Mouse (Mus musculus) frontal cortex, postnatal 36 days (tissue): ENCODE data around the gene Urah.

ENCODE experiments used
- DNase-seq, 2 experiments: peaks; one replicate each; pipeline ENCODE4 v3.0.0; 2022; ENCODE audit warnings: low spot score in 2 of 2

Gene Urah

GRCm38 (mm10) chr7:140840750-140841735 is 6.2 kb downstream of the Urah start:
- DNase-seq: no peak

GRCm38 (mm10) chr7:140843806-140844205 is 9.0 kb downstream of the Urah start:
- DNase-seq: no peak

- DNase-seq: peak; percentile 91 to 92
Observed at GRCm38 (mm10) chr7:140844905-140845665, 10.3 kb downstream of the Urah start, which contains the start of gene Scgb1c1. Gene Scgb1c1, plus strand, starts transcription at chr7:140845547.

- DNase-seq: no peak
Observed at GRCm38 (mm10) chr7:140845683-140846082, 10.9 kb downstream of the Urah start.

GRCm38 (mm10) chr7:140846676-140847075 is 11.9 kb downstream of the Urah start:
- no peak for DNase-seq

- DNase-seq: no peak
Observed at GRCm38 (mm10) chr7:140847755-140848580, 13.2 kb downstream of the Urah start, which contains the start of gene Odf3. Gene Odf3, plus strand, starts transcription at chr7:140847805.

GRCm38 (mm10) chr7:140848591-140848990 is 13.8 kb downstream of the Urah start:
- no peak for DNase-seq

- DNase-seq: no peak
Observed at GRCm38 (mm10) chr7:140851916-140852315, 17.1 kb downstream of the Urah start.

GRCm38 (mm10) chr7:140853386-140853785 is 18.6 kb downstream of the Urah start:
- DNase-seq: no peak

GRCm38 (mm10) chr7:140854483-140854882 is 19.7 kb downstream of the Urah start:
- DNase-seq: no peak

GRCm38 (mm10) chr7:140855181-140855580 is 20.4 kb downstream of the Urah start:
- no peak for DNase-seq

- DNase-seq: peak; percentile 85 to 90
Observed at GRCm38 (mm10) chr7:140855860-140856784, 21.3 kb downstream of the Urah start, which contains the start of gene Gm45785. Gene Gm45785, minus strand, starts transcription at chr7:140856331.

GRCm38 (mm10) chr7:140856785-140857549 is 22.1 kb downstream of the Urah start, which contains the start of gene Ric8a:
Gene Ric8a, plus strand, starts transcription at chr7:140856957.
- DNase-seq: peak; percentile 90 to 91

GRCm38 (mm10) chr7:140857550-140858505 is 23.0 kb downstream of the Urah start, which contains the start of gene Bet1l:
Gene Bet1l, minus strand, starts transcription at chr7:140857577.
- no peak for DNase-seq

- DNase-seq: no peak
Observed at GRCm38 (mm10) chr7:140858746-140859145, 23.9 kb downstream of the Urah start.

- DNase-seq: no peak
Observed at GRCm38 (mm10) chr7:140859997-140860396, 25.2 kb downstream of the Urah start.

- no peak for DNase-seq
Observed at GRCm38 (mm10) chr7:140860728-140861127, 25.9 kb downstream of the Urah start.

- no peak for DNase-seq
Observed at GRCm38 (mm10) chr7:140864761-140865160, 29.9 kb downstream of the Urah start.
